Mouse (Mus musculus) frontal cortex, adult 2 months (tissue): ENCODE data around the gene Poll. TPM values are rescaled to one million over a fixed set of nuclear protein-coding genes. Genes with fewer than 3 reads are reported as not detected.

Source experiments
- DNase-seq, 2 experiments: peaks; one replicate each; pipeline ENCODE4 v3.0.0; 2022; ENCODE audit warnings: low spot score in 1 of 2; ENCODE audit errors: extremely low spot score in 1 of 2
- polyA plus RNA-seq: library from polyadenylated mRNA; depleted of rRNA; stranded (reverse); fragments of >200 nt; gene quantifications from 2 replicates; pipeline ENCODE4 v1.2.3, GENCODE M21; 2012; rRNA removed

Poll gene
- polyA plus RNA-seq: 8.9 and 10.7 TPM in 2 replicates

GRCm38 (mm10) chr19:45560153-45560890 is at the start of gene Poll, which contains the start of gene Gm17018:
TSS of gene Poll (minus strand) at chr19:45560531.
TSS of gene Gm17018 (plus strand) at chr19:45560615.
- DNase-seq: peak; percentile 66 to 86

GRCm38 (mm10) chr19:45608648-45609339 is 48.5 kb upstream of the Poll start:
- DNase-seq: no peak

- DNase-seq: no peak
Observed at GRCm38 (mm10) chr19:45607479-45607878, 47.1 kb upstream of the Poll start.

GRCm38 (mm10) chr19:45606701-45607100 is 46.4 kb upstream of the Poll start:
- DNase-seq: no peak

- DNase-seq: no peak
Observed at GRCm38 (mm10) chr19:45602606-45603005, 42.3 kb upstream of the Poll start.

- no peak for DNase-seq
Observed at GRCm38 (mm10) chr19:45597106-45597505, 36.8 kb upstream of the Poll start.

GRCm38 (mm10) chr19:45596434-45596833 is 36.1 kb upstream of the Poll start:
- DNase-seq: no peak

GRCm38 (mm10) chr19:45596019-45596418 is 35.7 kb upstream of the Poll start:
- peak in 1 of 2 experiments; percentile 26 for DNase-seq

- no peak for DNase-seq
Observed at GRCm38 (mm10) chr19:45595481-45595880, 35.1 kb upstream of the Poll start.

GRCm38 (mm10) chr19:45594079-45594478 is 33.7 kb upstream of the Poll start:
- no peak for DNase-seq

- no peak for DNase-seq
Observed at GRCm38 (mm10) chr19:45592916-45593315, 32.6 kb upstream of the Poll start.

- DNase-seq: peak in 1 of 2 experiments; percentile 26
Observed at GRCm38 (mm10) chr19:45591704-45592103, 31.4 kb upstream of the Poll start.

GRCm38 (mm10) chr19:45589761-45590160 is 29.4 kb upstream of the Poll start:
- no peak for DNase-seq

GRCm38 (mm10) chr19:45587509-45588292 is 27.4 kb upstream of the Poll start:
- DNase-seq: no peak

- DNase-seq: no peak
Observed at GRCm38 (mm10) chr19:45586850-45587249, 26.5 kb upstream of the Poll start.

- no peak for DNase-seq
Observed at GRCm38 (mm10) chr19:45584856-45585620, 24.7 kb upstream of the Poll start.

- DNase-seq: no peak
Observed at GRCm38 (mm10) chr19:45583136-45583535, 22.8 kb upstream of the Poll start.

GRCm38 (mm10) chr19:45582161-45582560 is 21.8 kb upstream of the Poll start:
- no peak for DNase-seq

- DNase-seq: peak in 1 of 2 experiments; percentile 52
Observed at GRCm38 (mm10) chr19:45581257-45581656, 20.9 kb upstream of the Poll start.

- DNase-seq: no peak
Observed at GRCm38 (mm10) chr19:45580235-45580634, 19.9 kb upstream of the Poll start.
